Mouse (Mus musculus) stomach, postnatal 0 days (tissue): ENCODE measurements around the gene Ftsj1.

ENCODE experiments used
- CTCF ChIP-seq: IDR thresholded peaks from 2 replicates; pipeline ENCODE4 v1.5.1; 2016; ENCODE audit warnings: antibody characterized with exemption, low read depth, mild to moderate bottlenecking, moderate library complexity
- EP300 ChIP-seq: optimal IDR thresholded peaks from 2 replicates; pipeline ENCODE3; 2016; ENCODE audit warnings: antibody characterized with exemption

GRCm38 (mm10) chrX:8209720-8210119, 42.5 kb downstream of the Ftsj1 start:
- TF ChIP-seq CTCF, result no peak
- no peak for TF ChIP-seq EP300
